Mouse (Mus musculus) MEL (cell line): ENCODE measurements around the gene Tmem167b. TPM values are rescaled to one million over a fixed set of nuclear protein-coding genes. Genes with fewer than 3 reads are reported as not detected.

Experiments used
- DNase-seq: peaks from one replicate; pipeline ENCODE4 v3.0.0; 2011; ENCODE audit warnings: low read depth, low spot score
- H3K27ac ChIP-seq: 2 replicates; pipeline ENCODE4 v1.5.1; 2012; ENCODE audit warnings: low read depth, mild to moderate bottlenecking, control low read depth, low read length, moderate library complexity; ENCODE audit not compliant: control insufficient read depth
- H3K27me3 ChIP-seq, 2 experiments: fragments of 150-350 bp in 1 of 2; sonication (generic) in 1 of 2; 2 replicates each; pipeline ENCODE4 v1.6.1; 2012; ENCODE audit warnings: low read length in 2 of 2, mild to moderate bottlenecking in 2 of 2, improper control_type of control experiment in 1 of 2, moderate library complexity in 1 of 2; ENCODE audit not compliant: insufficient read depth in 2 of 2, control insufficient read depth in 1 of 2
- H3K36me3 ChIP-seq, 2 experiments: 2 replicates each; pipeline ENCODE4 v1.6.1; 2012 to 2014; ENCODE audit warnings: low read length in 2 of 2, improper control_type of control experiment in 1 of 2, inconsistent platforms in 1 of 2, mild to moderate bottlenecking in 1 of 2; ENCODE audit not compliant: insufficient read depth in 2 of 2, control insufficient read depth in 1 of 2
- H3K4me1 ChIP-seq, 2 experiments: fragments of 150-350 bp in 1 of 2; sonication (generic) in 1 of 2; 2 replicates each; pipeline ENCODE4 v1.6.1; 2012; ENCODE audit warnings: low read length in 2 of 2, improper control_type of control experiment in 1 of 2, mild to moderate bottlenecking in 1 of 2; ENCODE audit not compliant: insufficient read depth in 2 of 2, control insufficient read depth in 1 of 2
- H3K4me3 ChIP-seq, 2 experiments: fragments of 150-350 bp in 1 of 2; sonication (generic) in 1 of 2; 2 replicates each; pipeline ENCODE4 v1.5.1; 2012; ENCODE audit warnings: low read depth in 2 of 2, low read length in 2 of 2, mild to moderate bottlenecking in 2 of 2, moderate library complexity in 2 of 2, control low read depth in 1 of 2, improper control_type of control experiment in 1 of 2; ENCODE audit not compliant: control insufficient read depth in 1 of 2, insufficient read depth in 1 of 2
- H3K79me2 ChIP-seq: 2 replicates; pipeline ENCODE4 v1.6.1; 2012; ENCODE audit warnings: mild to moderate bottlenecking, low read length, moderate library complexity; ENCODE audit not compliant: control insufficient read depth, poor library complexity, insufficient read depth
- H3K9ac ChIP-seq: 2 replicates; pipeline ENCODE4 v1.6.1; 2012; ENCODE audit warnings: low read depth, mild to moderate bottlenecking, control low read depth, low read length, moderate library complexity; ENCODE audit not compliant: control insufficient read depth, poor library complexity, severe bottlenecking
- H3K9me3 ChIP-seq: fragments of 150-350 bp; sonication (generic); replicated peaks from 2 replicates; pipeline ENCODE4 v1.6.1; 2012; ENCODE audit warnings: mild to moderate bottlenecking, low read length, improper control_type of control experiment, moderate library complexity; ENCODE audit not compliant: insufficient read depth
- CHD1 ChIP-seq: IDR thresholded peaks from 2 replicates; pipeline ENCODE4 v1.6.1; 2012; ENCODE audit warnings: low read depth, mild to moderate bottlenecking, inconsistent platforms, low read length, improper control_type of control experiment
- CTCF ChIP-seq, 3 experiments: IDR thresholded peaks in 2 of 3; conservative IDR thresholded peaks in 1 of 3; 2 replicates each; pipeline ENCODE4 v1.5.1; 2011 to 2012; ENCODE audit warnings: low read length in 3 of 3, low read depth in 2 of 3, mild to moderate bottlenecking in 2 of 3, improper control_type of control experiment in 1 of 3, inconsistent platforms in 1 of 3, mixed read lengths in 1 of 3, moderate library complexity in 1 of 3; ENCODE audit not compliant: control insufficient read depth in 1 of 3, insufficient read depth in 1 of 3, poor library complexity in 1 of 3, severe bottlenecking in 1 of 3
- EP300 ChIP-seq, 2 experiments: IDR thresholded peaks; 2 replicates each; pipeline ENCODE4 v1.6.1; 2011; ENCODE audit warnings: improper control_type of control experiment in 2 of 2, low read length in 2 of 2, low read depth in 1 of 2, mild to moderate bottlenecking in 1 of 2
- ETS1 ChIP-seq: IDR thresholded peaks from 2 replicates; pipeline ENCODE4 v1.6.1; 2012; ENCODE audit warnings: low read depth, mild to moderate bottlenecking, inconsistent platforms, low read length, improper control_type of control experiment, moderate library complexity
- GATA1 ChIP-seq: IDR thresholded peaks from 2 replicates; pipeline ENCODE4 v1.6.1; 2011; ENCODE audit warnings: low read depth, low read length, improper control_type of control experiment
- HCFC1 ChIP-seq: IDR thresholded peaks from 2 replicates; pipeline ENCODE4 v1.6.1; 2012; ENCODE audit warnings: low read depth, mild to moderate bottlenecking, inconsistent platforms, low read length, improper control_type of control experiment, moderate library complexity
- MAFK ChIP-seq: IDR thresholded peaks from 2 replicates; pipeline ENCODE4 v1.6.1; 2011; ENCODE audit warnings: low read depth, mild to moderate bottlenecking, low read length, improper control_type of control experiment, borderline replicate concordance
- MAX ChIP-seq: IDR thresholded peaks from 2 replicates; pipeline ENCODE4 v1.6.1; 2011; ENCODE audit warnings: low read length, improper control_type of control experiment
- MXI1 ChIP-seq: IDR thresholded peaks from 2 replicates; pipeline ENCODE4 v1.6.1; 2011; ENCODE audit warnings: mild to moderate bottlenecking, low read depth, low read length, improper control_type of control experiment
- NRF1 ChIP-seq: IDR thresholded peaks from 2 replicates; pipeline ENCODE4 v1.6.1; 2014; ENCODE audit warnings: low read depth, mild to moderate bottlenecking, inconsistent platforms, low read length, improper control_type of control experiment, moderate library complexity; ENCODE audit not compliant: poor library complexity, insufficient read depth, severe bottlenecking
- POLR2A ChIP-seq, 2 experiments: IDR thresholded peaks; 2 replicates each; pipeline ENCODE4 v1.6.1; 2011 to 2012; ENCODE audit warnings: low read length in 2 of 2, mild to moderate bottlenecking in 2 of 2, control low read depth in 1 of 2, improper control_type of control experiment in 1 of 2, low read depth in 1 of 2, moderate library complexity in 1 of 2; ENCODE audit not compliant: control insufficient read depth in 1 of 2, insufficient read depth in 1 of 2, poor library complexity in 1 of 2
- POLR2AphosphoS2 ChIP-seq: IDR thresholded peaks from 2 replicates; pipeline ENCODE4 v1.6.1; 2011; ENCODE audit warnings: low read length, improper control_type of control experiment
- RAD21 ChIP-seq: IDR thresholded peaks from 2 replicates; pipeline ENCODE4 v1.6.1; 2011; ENCODE audit warnings: mild to moderate bottlenecking, low read depth, low read length, improper control_type of control experiment
- SIN3A ChIP-seq: IDR thresholded peaks from 2 replicates; pipeline ENCODE4 v1.6.1; 2012; ENCODE audit warnings: low read length, improper control_type of control experiment, inconsistent platforms
- TAL1 ChIP-seq: IDR thresholded peaks from 2 replicates; pipeline ENCODE4 v1.6.1; 2012; ENCODE audit warnings: mild to moderate bottlenecking, inconsistent platforms, low read length, moderate library complexity, mixed read lengths
- TBP ChIP-seq: IDR thresholded peaks from 2 replicates; pipeline ENCODE4 v1.8.0; 2011; ENCODE audit warnings: low read depth, low read length, improper control_type of control experiment
- UBTF ChIP-seq: IDR thresholded peaks from 2 replicates; pipeline ENCODE4 v1.6.1; 2012; ENCODE audit warnings: low read depth, mild to moderate bottlenecking, inconsistent platforms, low read length, improper control_type of control experiment, moderate library complexity, borderline replicate concordance; ENCODE audit not compliant: insufficient read depth
- USF1 ChIP-seq: IDR thresholded peaks from 2 replicates; pipeline ENCODE4 v1.6.1; 2014; ENCODE audit warnings: low read depth, mild to moderate bottlenecking, inconsistent platforms, low read length, improper control_type of control experiment, moderate library complexity
- ZKSCAN1 ChIP-seq: IDR thresholded peaks from 2 replicates; pipeline ENCODE4 v1.6.1; 2012; ENCODE audit warnings: low read depth, mild to moderate bottlenecking, inconsistent platforms, low read length, improper control_type of control experiment, moderate library complexity
- ZNF384 ChIP-seq: IDR thresholded peaks from 2 replicates; pipeline ENCODE4 v1.6.1; 2012; ENCODE audit warnings: low read depth, mild to moderate bottlenecking, inconsistent platforms, low read length, improper control_type of control experiment
- polyA plus RNA-seq, 2 experiments: library from polyadenylated mRNA; stranded (reverse) in 1 of 2; unstranded in 1 of 2; fragments of >175 nt in 1 of 2; fragments of >200 nt in 1 of 2; gene quantifications; 2 replicates each; pipeline versions ENCODE4 v1.2.1 to v1.2.4; 2012; ENCODE audit warnings: low replicate concordance in 2 of 2, low read depth in 1 of 2; ENCODE audit not compliant: insufficient read length in 2 of 2, insufficient read depth in 1 of 2, missing spikeins in 1 of 2
- total RNA-seq: library from RNA; depleted of rRNA; stranded (reverse); fragments of 300-350 nt; gene quantifications from 2 replicates; pipeline ENCODE4 v1.2.3, GENCODE M21; 2012

Gene Tmem167b
- total and polyA plus RNA-seq, 3 experiments = 15.9 to 20.8 TPM; not detected in 1

GRCm38 (mm10) chr3:108608906-108609305, 46.6 kb upstream of the Tmem167b start:
- Histone ChIP-seq H3K79me2 (no peaks in the 10 kb centered on the region), H3K27ac (no peak overlapping the region), H3K27me3 (no peaks in the 10 kb centered on the region), H3K9ac (no peak overlapping the region), H3K4me3 (no peak overlapping the region), H3K36me3 (peaks cover 0 to 2% of the 10 kb centered on the region in 2 experiments; a peak in 1 of 4 replicates), H3K4me1 (0 out of 4 replicates have a peak, but pooled peaks cover 0 to 2% of the 10 kb centered on the region in 2 experiments), H3K9me3 (no peaks in the 10 kb centered on the region)
- TF ChIP-seq GATA1 (0 out of 2 replicates have a peak, but pooled peaks have one; percentile 7), USF1 (no peak)
- peak; percentile 20 for DNase-seq

- H3K4me3 ChIP-seq = peak overlapping the region; percentile 82 to 86
- no peaks in the 10 kb centered on the region for H3K9me3 ChIP-seq
- H3K36me3 ChIP-seq = peaks cover 0 to 3% of the 10 kb centered on the region in 2 experiments; a peak in 2 of 4 replicates
- peaks cover 2 to 6% of the 10 kb centered on the region in 2 experiments; a peak in 1 of 4 replicates for H3K4me1 ChIP-seq
- H3K27ac ChIP-seq = peak overlapping the region; percentile 31; the same call in 1 of the 2 replicates
- TF ChIP-seq POLR2A (IDR thresholded peaks at IDR 0.05; ENCODE audit: control insufficient read depth in 1 of 2, insufficient read depth in 1 of 2, low read depth in 1 of 2, low read length in 2 of 2, poor library complexity in 1 of 2) = peak in 1 of 2 experiments; percentile 3; a peak in 1 of 4 replicates
- TF ChIP-seq HCFC1 = 0 out of 2 replicates have a peak, but pooled peaks have one; percentile 20
- TF ChIP-seq SIN3A = peak; percentile 14; the same call in 1 of the 2 replicates
- TF ChIP-seq MXI1 = peak; percentile 68; the same call in 1 of the 2 replicates
- no peak for TF ChIP-seq TBP
- peak; percentile 68 for TF ChIP-seq ZNF384
- peak; percentile 44 for DNase-seq
- peak overlapping the region; percentile 73 for H3K9ac ChIP-seq
- no peaks in the 10 kb centered on the region for H3K27me3 ChIP-seq
- H3K79me2 ChIP-seq = peaks cover 2% of the 10 kb centered on the region; the same call in 1 of the 2 replicates
Measured at GRCm38 (mm10) chr3:108591530-108592522, 29.6 kb upstream of the Tmem167b start.

- peaks cover 0 to 3% of the 10 kb centered on the region in 2 experiments; a peak in 2 of 4 replicates for H3K36me3 ChIP-seq
- H3K27me3 ChIP-seq = no peaks in the 10 kb centered on the region
- DNase-seq = peak; percentile 98
- H3K79me2 ChIP-seq = peaks cover 2% of the 10 kb centered on the region; the same call in 1 of the 2 replicates
- H3K4me1 ChIP-seq = peaks cover 2 to 6% of the 10 kb centered on the region in 2 experiments; a peak in 1 of 4 replicates
- H3K27ac ChIP-seq = peak within 1 kb of the TSS; percentile 61
- peak within 1 kb of the TSS; percentile 82 to 86 for H3K4me3 ChIP-seq
- no peaks in the 10 kb centered on the region for H3K9me3 ChIP-seq
- H3K9ac ChIP-seq = peak within 1 kb of the TSS; percentile 73
- TF ChIP-seq ETS1 (no peak), ZKSCAN1 (no peak), CHD1 (no peak), SIN3A (peak; percentile 75), EP300 (IDR thresholded peaks at IDR 0.05; ENCODE audit: low read depth in 1 of 2, low read length in 2 of 2) (peak in 1 of 2 experiments; percentile 6; a peak in 2 of 4 replicates), POLR2A (IDR thresholded peaks at IDR 0.05; ENCODE audit: control insufficient read depth in 1 of 2, insufficient read depth in 1 of 2, low read depth in 1 of 2, low read length in 2 of 2, poor library complexity in 1 of 2) (peak; percentile 71 to 86), HCFC1 (peak; percentile 83), RAD21 (no peak), NRF1 (0 out of 2 replicates have a peak, but pooled peaks have one; percentile 28), MAX (peak; percentile 89), POLR2AphosphoS2 (no peak; the same call in 1 of the 2 replicates), USF1 (peak; percentile 11; the same call in 1 of the 2 replicates), MAFK (no peak), CTCF (IDR thresholded peaks at IDR 0.05 in 2 of 3, conservative IDR thresholded peaks at IDR 0.05 in 1 of 3; ENCODE audit: control insufficient read depth in 1 of 3, insufficient read depth in 1 of 3, low read depth in 2 of 3, low read length in 3 of 3, poor library complexity in 1 of 3, severe bottlenecking in 1 of 3) (no peak), UBTF (0 out of 2 replicates have a peak, but pooled peaks have one; percentile 74), TAL1 (no peak)
Measured at GRCm38 (mm10) chr3:108590786-108591529, 28.7 kb upstream of the Tmem167b start, which contains the start of gene Wdr47. Wdr47 (plus strand) TSS chr3:108591279.
